Mouse (Mus musculus) left cerebral cortex, adult 18-20 months (tissue): ENCODE measurements around the gene Zfp148. TPM values are rescaled to one million over a fixed set of nuclear protein-coding genes. Genes with fewer than 3 reads are reported as not detected.

Source experiments
- DNase-seq, 2 experiments: peaks; one replicate each; pipeline ENCODE4 v3.0.0; 2021 to 2022; ENCODE audit warnings: low spot score in 2 of 2, mixed read lengths in 1 of 2
- long read RNA-seq, 2 experiments: library from polyadenylated mRNA; stranded (forward); transcript quantifications; one replicate each; pipeline ENCODE4 v2.0.0; 2021
- total RNA-seq, 2 experiments: library from RNA; stranded (reverse); gene quantifications; 2 replicates each; pipeline ENCODE4 v1.2.3; 2021

Gene Zfp148
- total RNA-seq: 100 to 1,000 TPM; 181 to 182 TPM
- long read RNA-seq, experiment 1, full-length matches to known transcripts: 43 of 80 reads
- long read RNA-seq, experiment 1, partial matches to known transcripts: 6 of 80 reads
- long read RNA-seq, experiment 1, other reads (novel, unspliced or antisense): 31 of 80 reads
- long read RNA-seq, experiment 2, full-length matches to known transcripts: 18 of 36 reads
- long read RNA-seq, experiment 2, partial matches to known transcripts: 4 of 36 reads
- long read RNA-seq, experiment 2, other reads (novel, unspliced or antisense): 14 of 36 reads

DNA sequence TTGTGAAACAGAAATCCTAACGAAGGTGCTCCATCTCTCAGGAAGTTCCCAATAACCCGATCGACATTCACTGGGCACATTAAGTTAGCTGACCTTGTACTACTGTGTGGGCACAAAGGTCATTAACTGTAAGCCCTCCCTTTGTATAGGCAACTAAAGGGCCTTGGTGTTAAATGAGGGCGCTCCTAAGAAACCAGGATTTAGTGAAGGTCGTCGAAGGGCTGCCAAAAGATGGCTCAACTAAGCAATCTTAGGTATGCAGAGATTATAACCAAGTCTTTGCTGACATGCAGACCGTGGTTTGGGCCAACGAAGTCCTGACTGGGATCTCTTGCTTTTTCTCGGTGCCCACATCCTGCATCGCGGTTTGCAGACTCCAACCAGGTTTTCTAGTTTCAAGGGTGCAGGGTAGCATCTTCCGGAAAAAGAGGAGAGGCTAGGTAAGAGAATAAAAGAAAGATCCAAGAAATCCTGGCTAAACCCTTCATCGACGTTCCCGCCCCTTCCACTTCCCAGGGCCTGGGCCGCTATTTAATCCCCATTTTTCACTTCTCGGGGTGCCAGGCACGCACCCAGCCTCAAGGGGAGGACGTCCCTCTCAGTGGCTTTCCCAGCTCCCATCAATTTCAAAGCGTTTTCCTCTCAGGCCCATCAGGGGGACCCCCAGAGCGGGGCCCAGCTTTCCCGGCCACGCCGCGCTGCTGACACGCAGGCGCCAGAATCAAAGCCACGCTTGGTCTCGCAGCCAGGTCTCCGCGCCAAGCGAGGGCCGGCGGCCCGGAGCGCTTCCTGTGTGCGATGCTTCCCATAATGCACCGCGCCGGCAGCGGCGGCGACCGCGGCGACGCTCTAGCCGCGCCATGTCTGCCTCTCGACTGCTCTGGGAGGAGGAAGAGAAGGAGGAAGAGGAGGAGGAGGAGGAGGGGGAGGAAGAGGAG lies at the start of gene Zfp148:
Zfp148 (plus strand) TSS at position 893 of the 938 bp plus-strand sequence.
- peak; percentile 90 to 93 for DNase-seq

DNA sequence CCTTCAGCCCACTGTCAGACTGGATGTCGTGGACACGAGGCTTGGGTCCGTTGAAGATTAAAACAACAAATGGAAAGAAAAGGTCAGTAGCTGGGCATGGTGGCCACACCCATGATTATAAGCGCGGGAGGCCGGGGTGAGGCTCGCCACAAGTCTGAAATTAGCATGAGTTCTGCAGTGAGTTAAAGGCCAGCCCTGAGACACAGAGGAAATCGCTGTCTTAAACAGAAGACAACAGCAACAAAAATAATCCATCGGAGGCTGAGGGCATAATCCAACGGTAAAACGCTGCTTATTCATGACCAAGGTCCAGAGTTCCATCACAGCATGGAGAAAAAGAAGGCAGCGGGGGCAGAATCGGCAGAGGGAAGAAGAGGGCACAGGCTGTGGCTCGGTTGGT lies 47.6 kb upstream of the Zfp148 start:
- DNase-seq: no peak

DNA sequence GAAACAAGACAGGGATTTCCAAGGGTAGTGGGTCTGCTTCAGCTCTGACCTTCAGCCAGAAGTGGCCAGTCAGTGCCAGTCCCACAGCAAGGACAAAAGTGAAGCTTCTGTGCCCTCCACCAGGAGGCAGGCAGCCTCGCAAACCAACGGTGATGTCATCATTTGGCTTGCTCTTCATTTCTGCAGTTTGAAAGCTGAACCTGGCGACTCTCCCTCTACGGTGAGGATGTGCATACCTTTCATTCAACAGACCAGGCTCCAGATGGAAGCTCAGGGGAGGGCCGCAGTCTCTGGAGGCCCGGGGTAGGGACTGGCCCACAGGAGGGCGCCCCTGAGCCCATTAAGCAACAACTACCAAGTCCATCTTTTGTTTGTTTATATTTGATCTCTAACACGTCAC lies 43.5 kb upstream of the Zfp148 start:
- DNase-seq: peak; percentile 66

DNA sequence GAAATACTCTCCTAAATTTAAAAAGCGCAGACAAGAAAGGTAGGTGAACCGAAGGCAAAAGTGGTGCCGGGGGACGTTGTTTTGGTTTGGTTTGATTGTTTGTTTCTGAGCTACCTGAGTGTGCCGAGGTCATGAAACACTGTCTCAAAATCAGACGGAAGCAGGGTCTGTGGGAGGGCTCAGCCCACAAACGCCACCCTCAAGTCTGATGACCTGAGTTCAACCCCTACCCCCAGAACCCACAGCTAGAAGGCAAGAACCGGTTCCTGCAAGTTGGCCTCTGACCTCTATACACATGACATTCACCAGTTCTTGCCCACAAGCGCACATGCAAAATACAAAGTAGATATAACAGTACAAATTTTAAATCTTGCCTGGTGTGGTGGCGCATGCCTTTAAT lies 43.0 kb upstream of the Zfp148 start:
- DNase-seq: no peak

DNA sequence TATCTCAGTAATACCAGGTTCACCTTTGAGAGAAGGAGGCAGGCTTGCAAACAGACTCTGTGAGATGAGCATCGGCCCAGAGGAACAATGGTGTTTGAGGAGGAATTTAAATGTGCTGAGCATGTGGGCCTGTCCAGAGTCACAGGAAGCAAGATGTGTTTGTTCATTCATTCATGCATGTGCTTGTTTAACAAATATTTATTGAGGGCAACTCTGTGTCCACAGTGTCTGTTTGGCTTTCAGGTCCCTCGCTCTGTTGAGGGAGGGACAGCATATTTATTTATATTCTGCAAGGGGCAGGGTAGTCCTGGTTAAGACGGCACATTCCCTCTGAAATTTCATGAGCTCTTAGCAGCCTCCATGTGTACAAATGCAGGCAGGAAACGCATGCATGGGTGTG lies 42.1 kb upstream of the Zfp148 start:
- DNase-seq: no peak

DNA sequence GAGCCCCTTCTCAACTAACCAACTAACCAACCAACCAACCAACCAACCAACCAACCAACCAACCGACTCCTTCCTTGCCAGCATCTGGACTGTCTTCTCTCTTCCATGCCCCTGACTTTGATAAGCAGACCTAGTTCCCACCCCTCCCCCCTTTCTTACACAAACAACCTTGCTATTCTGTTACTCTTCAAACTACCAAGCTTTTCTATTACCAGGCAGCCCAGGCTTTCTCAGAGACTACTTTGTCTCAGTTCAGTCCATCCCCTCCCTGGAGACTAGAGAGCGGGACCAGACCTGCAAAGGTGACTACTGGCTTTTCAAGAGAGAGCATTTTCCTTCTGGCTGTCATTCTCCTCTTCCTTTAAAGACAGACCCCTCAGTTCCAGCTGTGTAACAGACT lies 41.2 kb upstream of the Zfp148 start:
- no peak for DNase-seq

DNA sequence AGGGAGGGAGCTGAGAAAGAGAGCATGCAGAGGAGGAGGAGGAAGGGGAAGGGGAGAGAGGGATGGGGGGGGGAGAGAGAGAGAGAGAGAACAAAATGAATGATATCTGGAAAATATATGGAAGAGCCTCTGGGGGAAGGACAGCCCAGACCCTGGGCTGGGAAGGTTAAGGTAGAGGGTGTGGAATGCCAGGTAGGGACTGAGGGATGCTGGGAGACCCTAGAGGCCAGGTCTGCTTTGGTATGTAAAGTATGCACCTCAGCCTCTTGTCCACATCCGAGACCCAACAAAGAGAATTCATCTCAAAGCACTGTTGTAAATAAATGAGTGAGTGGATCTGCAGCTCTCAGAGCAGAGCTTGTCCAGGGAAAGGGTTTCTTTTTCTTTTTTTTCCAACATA lies 38.3 kb upstream of the Zfp148 start:
- no peak for DNase-seq

DNA sequence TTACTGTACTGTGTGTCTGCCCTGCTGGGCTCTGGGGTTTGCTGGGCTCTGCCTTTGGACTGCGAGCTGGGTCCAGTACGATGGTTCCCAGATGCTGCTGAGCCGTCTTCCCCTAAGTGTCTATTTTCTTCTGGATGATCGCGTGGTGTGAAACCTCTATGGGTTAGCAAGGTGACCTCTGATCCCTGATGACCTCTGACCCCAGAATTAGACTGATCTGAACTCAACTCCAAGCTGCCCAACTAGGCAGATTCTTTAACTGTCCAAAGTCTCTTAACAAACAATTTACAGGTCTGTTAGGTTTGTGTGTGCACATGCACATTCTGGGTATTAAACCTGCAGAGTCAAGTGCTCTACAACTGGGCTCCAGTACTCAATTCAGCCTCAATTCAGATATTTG lies 37.5 kb upstream of the Zfp148 start:
- DNase-seq: no peak

DNA sequence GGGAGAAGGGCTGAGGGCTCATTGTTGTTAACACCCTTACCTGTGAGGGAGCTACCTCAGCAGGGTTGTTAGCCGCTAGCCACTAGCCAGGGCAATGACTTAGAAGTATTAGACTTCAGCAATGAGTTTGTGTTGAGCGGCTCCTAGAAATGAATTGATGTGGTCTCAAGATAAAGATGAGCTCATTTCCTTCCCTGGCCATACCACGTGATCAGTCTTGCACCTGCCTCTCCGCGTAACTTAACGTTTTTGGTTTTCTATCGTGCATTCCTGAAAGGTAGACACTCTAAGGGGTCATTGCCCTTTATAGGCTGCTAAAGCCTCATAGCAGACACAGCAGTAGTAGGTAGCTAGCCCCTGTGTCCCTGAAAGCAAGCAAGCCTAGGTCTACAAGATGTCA lies 37.0 kb upstream of the Zfp148 start:
- no peak for DNase-seq

DNA sequence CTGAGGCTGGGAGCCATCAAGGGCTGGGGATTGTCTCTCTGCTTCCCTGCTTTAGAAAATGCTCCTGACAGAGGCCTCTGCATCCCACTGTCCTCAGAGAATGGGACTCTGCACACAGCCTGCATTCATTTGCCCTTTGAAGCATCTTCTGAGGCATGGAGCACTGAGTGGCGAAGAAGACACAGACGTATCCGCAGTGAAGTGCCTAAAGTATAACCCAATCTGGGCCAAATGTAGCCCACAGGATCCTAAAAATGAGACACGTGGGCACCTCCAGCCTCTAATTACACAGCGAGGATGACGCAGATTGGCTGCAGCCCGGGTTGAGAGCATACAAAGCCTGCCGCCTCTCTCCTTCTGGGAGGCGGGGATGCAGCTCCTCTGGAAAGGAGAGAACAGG lies 36.3 kb upstream of the Zfp148 start:
- DNase-seq: peak; percentile 78 to 81

DNA sequence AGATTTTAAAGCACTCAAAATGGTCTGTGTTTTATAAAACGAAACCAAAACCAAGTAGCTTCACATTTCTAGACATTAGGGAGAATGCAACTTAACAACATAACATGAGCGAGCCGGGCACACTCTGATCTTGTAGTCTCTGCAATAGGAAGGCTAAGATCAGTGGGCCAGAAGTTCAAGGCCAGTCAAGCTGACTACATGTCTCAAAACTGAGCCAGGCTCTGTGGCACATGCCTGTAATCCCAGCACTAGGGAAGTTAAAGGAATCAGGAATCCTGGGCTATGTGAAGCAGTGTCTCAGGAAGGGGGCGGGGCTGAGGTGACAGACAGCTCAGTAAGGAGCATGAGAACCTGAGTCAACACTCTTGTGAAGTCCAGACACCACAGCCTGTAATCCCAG lies 35.8 kb upstream of the Zfp148 start:
- DNase-seq: peak; percentile 21 to 41

DNA sequence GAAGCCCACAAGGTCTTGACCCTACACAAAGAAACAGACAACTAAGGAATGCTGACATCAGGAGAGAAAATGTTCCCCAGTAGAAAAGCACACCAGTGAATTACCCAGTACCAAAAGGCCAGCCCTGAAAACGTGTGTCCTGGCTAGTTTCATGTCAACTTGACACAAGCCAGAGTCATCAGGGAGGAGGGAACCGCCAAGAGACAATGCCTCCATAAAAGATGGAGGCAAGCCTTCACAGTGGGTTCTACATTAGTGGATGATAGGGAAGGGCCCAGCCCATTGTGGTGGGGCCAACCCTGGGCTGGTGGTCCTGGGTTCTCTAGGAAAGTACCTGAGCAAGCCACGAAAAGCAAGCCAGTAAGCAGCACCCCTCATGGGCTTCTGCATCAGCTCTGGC lies 34.3 kb upstream of the Zfp148 start:
- DNase-seq: no peak

DNA sequence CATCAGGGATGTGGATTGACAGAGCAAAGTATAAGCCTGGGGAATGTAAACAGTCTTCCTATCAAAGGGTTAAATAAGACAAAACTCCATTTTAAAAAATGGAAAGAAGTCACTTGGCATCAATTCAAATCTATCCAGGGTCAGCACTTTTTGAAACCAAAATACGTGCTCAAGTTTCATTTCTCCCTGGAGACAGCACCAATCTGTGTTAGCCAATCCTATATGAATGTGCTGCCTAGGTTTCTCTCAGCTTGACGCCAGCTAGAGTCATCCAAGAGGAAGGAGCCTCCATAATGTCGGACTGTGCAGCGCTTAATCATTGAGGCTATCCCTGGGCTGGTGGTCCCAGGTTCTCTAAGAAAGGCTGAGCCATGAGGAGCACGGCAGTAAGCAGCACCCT lies 33.5 kb upstream of the Zfp148 start:
- no peak for DNase-seq

DNA sequence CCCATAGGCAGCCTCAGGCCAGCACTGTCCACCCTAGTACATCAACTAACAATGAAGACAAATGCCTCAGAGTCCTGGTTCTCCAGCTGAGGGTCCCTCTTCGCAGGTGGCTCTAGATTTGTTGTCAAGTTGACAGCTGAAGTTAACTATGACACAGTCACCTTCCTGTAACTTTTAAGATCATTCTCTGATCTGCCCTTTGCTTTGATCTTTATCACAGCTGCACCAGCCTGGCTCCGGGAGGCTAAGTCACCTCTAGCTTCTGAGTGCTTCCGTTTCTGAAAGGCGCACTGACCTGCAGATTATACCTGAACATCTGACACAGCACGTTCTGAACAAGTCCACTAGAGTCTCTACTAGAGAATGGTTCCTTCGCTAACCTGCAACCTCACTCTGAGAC lies 22.8 kb upstream of the Zfp148 start:
- DNase-seq: no peak

DNA sequence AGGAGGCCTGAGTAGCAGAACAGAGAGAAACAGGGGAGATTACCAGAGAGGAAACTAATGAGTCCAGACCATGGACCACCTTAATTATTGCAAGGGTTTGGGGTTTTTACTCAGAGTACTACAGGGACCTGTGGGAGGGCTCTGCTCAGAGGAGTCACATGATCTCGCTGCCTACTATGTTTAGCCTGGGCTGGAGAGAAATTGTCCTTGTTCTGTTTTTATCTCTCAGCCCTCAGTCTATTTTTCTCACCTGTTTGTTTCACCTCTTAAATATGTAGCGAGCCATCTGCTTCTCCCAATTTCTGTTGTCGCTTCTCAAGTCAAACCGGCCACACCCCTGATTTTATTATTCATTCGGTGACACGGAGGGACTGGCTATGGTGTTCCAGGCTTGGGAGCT lies 14.9 kb upstream of the Zfp148 start:
- DNase-seq: peak; percentile 33 to 34

DNA sequence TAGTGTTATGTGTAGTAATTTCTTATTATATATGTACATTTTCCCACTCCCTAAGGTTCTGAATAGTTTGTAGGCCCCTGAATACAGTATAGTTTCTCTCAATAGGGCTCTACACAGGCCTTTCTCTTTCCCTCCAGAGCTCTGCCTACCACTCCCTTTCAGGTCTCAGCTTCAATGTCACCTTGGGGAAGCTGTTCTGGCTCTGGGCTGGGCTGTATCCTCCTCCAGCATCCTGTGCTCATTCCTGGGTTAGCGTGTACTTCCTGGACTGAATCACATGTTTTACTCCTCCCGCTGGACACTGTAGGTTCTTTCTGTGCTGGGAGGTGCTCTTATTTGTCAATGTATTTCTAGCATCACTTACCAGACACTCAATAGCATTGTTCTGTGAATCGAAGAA lies 12.0 kb upstream of the Zfp148 start:
- DNase-seq: no peak

DNA sequence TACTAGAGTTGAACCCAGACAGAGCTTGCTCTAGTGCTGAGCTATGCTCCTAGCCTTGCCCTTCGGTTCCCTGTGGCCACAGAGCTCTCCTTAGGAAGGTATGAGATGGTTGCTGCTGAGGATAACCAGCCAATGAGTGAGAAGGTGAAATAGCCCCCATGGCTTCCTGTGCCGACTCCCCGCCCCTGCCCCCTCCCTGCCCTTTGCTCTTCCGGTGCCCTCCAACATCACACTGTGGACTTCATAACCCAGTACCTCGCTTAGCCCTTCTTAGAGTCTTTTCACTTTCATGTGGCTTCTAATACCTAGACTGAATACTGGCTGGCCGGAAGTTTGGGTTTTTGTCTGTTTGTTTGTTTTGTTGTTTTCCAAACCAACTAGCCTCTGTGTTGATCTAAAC lies 9.8 kb upstream of the Zfp148 start:
- DNase-seq: no peak

DNA sequence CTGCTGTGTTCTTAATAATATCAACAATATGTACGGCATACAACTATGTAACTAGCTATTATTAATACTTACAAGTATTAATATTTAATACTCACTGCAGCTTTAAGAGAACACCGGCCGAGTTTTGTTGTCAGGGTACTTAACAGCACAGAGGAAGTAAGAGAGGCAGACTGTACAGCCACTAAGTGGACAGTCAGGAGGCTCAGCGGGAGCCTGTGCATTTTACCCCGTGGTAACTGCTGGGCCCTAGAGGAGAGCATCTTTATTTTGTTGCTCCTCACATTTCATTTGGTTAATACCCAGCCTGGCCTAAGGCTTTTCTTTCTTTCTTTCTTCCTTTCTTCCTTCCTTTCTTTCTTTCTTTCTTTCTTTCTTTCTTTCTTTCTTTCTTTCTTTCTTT lies 8.0 kb upstream of the Zfp148 start:
- DNase-seq: no peak

DNA sequence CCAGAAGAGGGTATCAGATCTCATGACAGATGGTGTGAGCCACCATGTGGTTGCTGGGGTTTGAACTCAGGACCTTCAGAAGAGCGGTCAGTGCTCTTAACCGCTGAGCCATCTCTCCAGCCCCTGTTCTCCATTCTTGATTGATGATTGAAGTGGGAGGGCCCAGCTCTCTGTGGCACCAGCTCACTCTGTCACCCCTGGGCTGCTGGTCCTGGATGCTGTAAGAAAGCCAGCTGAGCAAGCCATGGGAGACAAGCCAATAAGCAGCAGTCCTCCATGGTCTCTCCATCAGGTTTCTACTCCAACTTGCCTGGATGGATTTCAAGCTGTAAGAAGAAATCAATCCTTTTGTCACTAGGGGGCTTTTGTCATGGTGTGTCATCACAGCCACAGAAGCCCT lies 7.3 kb upstream of the Zfp148 start:
- no peak for DNase-seq

DNA sequence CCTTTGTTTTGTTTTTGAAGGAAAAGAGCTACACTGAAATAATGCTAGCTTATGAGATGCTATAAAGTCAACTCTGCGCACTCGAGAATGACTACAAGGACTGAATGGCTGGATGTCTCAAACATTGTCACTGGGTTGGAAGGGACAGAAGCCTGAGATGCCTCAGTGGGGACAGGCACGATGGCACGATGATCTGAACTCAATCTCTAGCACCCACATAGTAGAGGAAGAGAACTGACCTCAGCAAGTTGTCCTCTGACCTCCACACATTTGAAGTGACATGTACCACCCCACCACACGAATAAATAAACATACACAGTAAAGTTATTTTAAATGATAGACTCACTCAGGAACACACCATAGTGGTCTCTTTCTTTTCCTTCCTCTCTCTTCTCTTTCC lies 4.4 kb upstream of the Zfp148 start:
- no peak for DNase-seq

DNA sequence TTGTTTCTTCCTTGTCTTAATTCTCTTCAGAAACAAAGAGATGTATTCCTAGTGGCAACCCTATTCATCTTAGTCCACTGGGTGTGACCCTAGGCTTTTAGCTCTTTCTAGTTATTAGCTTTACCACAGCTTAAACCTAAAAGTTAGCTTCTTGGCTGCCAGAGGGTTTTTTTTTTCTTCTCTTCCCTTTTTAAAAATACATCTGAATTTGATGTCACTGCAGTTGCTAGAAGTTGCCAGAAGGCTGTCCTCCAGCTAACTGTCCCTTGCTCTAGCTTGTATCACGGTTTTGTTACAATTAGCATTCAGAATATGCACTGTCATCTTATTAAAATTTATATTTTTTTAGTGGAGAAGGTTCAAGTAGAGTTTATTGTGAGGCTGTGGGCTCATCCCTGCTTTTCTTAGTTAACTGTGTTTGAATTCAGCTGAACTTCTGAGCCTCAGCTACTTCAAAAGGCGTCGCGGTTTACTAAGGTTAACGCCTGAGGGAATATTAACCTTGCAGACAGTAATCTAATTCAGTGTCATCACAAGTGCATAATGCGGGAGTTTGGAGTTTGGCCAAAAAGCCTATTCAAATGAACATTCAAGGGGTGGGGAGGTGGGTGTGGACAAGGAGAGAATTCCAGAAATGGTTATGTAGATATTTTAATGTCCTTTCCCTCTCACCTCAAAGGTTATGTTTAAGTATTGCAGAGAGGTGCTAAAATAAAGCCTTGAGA lies 1.3 kb upstream of the Zfp148 start:
- no peak for DNase-seq
